Mouse (Mus musculus) hindbrain, embryonic 14.5 days (tissue): ENCODE results near the gene Midn. TPM values are rescaled to one million over a fixed set of nuclear protein-coding genes. Genes with fewer than 3 reads are reported as not detected.
"Not testable (repeated sequence)": the region's sequence is repeated elsewhere in the genome, so short reads cannot be mapped to it uniquely, and the experiment has no call there.

Experiments
- ATAC-seq: fragments of 200-750 bp; cut with Nextera tagmentation; 2 replicates; pipeline ENCODE4 v1.8.0; 2017; ENCODE audit warnings: moderate number of reproducible peaks, mild to moderate bottlenecking, moderate TSS enrichment, moderate library complexity; ENCODE audit not compliant: low FRiP score
- DNase-seq: peaks from one replicate; pipeline ENCODE4 v3.0.0-alpha.2; 2015; ENCODE audit warnings: low spot score
- H3K27ac ChIP-seq: fragments of 300-500 bp; sonication (generic); 2 replicates; pipeline ENCODE4 v1.5.1; 2014; ENCODE audit warnings: mild to moderate bottlenecking, moderate library complexity
- H3K27me3 ChIP-seq: fragments of 300-500 bp; sonication (generic); 2 replicates; pipeline ENCODE4 v1.6.1; 2014; ENCODE audit warnings: mild to moderate bottlenecking, low read length, mixed read lengths; ENCODE audit not compliant: control insufficient read depth, insufficient read depth
- H3K36me3 ChIP-seq: fragments of 300-500 bp; sonication (generic); replicated peaks from 2 replicates; pipeline ENCODE4 v1.6.1; 2014; ENCODE audit not compliant: control insufficient read depth, insufficient read depth
- H3K4me1 ChIP-seq: fragments of 300-500 bp; sonication (generic); replicated peaks from 2 replicates; pipeline ENCODE4 v1.6.1; 2014; ENCODE audit warnings: antibody characterized with exemption, low read length, mixed read lengths; ENCODE audit not compliant: control insufficient read depth, insufficient read depth
- H3K4me2 ChIP-seq: fragments of 300-500 bp; sonication (generic); replicated peaks from 2 replicates; pipeline ENCODE4 v1.6.1; 2014; ENCODE audit warnings: mild to moderate bottlenecking, moderate library complexity
- H3K4me3 ChIP-seq: fragments of 300-500 bp; sonication (generic); replicated peaks from 2 replicates; pipeline ENCODE4 v1.5.1; 2014; ENCODE audit warnings: mild to moderate bottlenecking, low read length
- H3K9ac ChIP-seq: fragments of 300-500 bp; sonication (generic); 2 replicates; pipeline ENCODE4 v1.6.1; 2014
- H3K9me3 ChIP-seq: fragments of 300-500 bp; sonication (generic); 2 replicates; pipeline ENCODE4 v1.6.1; 2016; ENCODE audit warnings: low read length; ENCODE audit not compliant: control insufficient read depth
- WGBS: fragments of 180-500 bp; shearing (Covaris S2); extraction: QIAGEN DNeasy Blood & Tissue Kit; methylation state at CpG from one replicate; pipeline ENCODE4 v1.1.7; 2014; 5-methylcytosine and 5-hydroxymethylcytosine counted together
- polyA plus RNA-seq: library from polyadenylated mRNA; unstranded; fragments of >200 nt; fragmentation: Nextera tagmentation; extraction: Ambion mirVana; gene quantifications from 2 replicates; pipeline ENCODE4 v1.2.1, GENCODE M21; 2014

Midn gene
- polyA plus RNA-seq, 1 experiment from 2014 or later: 44.1 TPM

GRCm38 (mm10) chr10:80165392-80166128 is 17.5 kb downstream of the Midn start, which contains the start of gene Cirbp:
TSS of gene Cirbp (plus strand) at chr10:80165985.
- 8% methylated on average over 20 of the region's 20 CpGs for WGBS

GRCm38 (mm10) chr10:80166136-80166535 is 18.1 kb downstream of the Midn start:
- Histone ChIP-seq H3K4me1 (peaks cover 40% of the 10 kb centered on the region), H3K9ac (peak overlapping the region; percentile 42), H3K4me2 (peak overlapping the region; percentile 88), H3K27ac (peak overlapping the region; percentile 87), H3K36me3 (peaks cover 17% of the 10 kb centered on the region), H3K4me3 (peak overlapping the region; percentile 40; the same call in 1 of the 2 replicates)
- not testable (repeated sequence) for H3K27me3 ChIP-seq, ATAC-seq, DNase-seq, H3K9me3 ChIP-seq
- 83% methylated on average over 4 of the region's 4 CpGs for WGBS

More at GRCm38 (mm10) chr10:80165392-80166128, 17.5 kb downstream of the Midn start, which contains the start of gene Cirbp:
- Histone ChIP-seq H3K4me3 (peak within 1 kb of the TSS; percentile 100), H3K4me1 (peaks cover 46% of the 10 kb centered on the region), H3K36me3 (peaks cover 11% of the 10 kb centered on the region), H3K9ac (peak within 1 kb of the TSS; percentile 75), H3K27ac (peak within 1 kb of the TSS; percentile 100), H3K4me2 (peak within 1 kb of the TSS; percentile 88), H3K27me3 (no peaks in the 10 kb centered on the region), H3K9me3 (no peaks in the 10 kb centered on the region)
- DNase-seq (no peak), ATAC-seq (no peak)

- Histone ChIP-seq H3K36me3 (peaks cover 30% of the 10 kb centered on the region), H3K4me2 (peak overlapping the region; percentile 88), H3K4me1 (peaks cover 41% of the 10 kb centered on the region), H3K27ac (peak overlapping the region; percentile 100), H3K9me3 (no peaks in the 10 kb centered on the region), H3K4me3 (peak overlapping the region; percentile 100), H3K9ac (peak overlapping the region; percentile 100), H3K27me3 (no peaks in the 10 kb centered on the region)
- DNase-seq (peak; percentile 98), ATAC-seq (peak; percentile 92)
- WGBS: under 1% methylated on average over 55 of the region's 55 CpGs
Measured at GRCm38 (mm10) chr10:80167460-80168037, 19.5 kb downstream of the Midn start.

GRCm38 (mm10) chr10:80168038-80168661 is 20.1 kb downstream of the Midn start:
- H3K4me3 ChIP-seq: peak overlapping the region; percentile 100
- H3K27ac ChIP-seq: peak overlapping the region; percentile 100
- H3K27me3 ChIP-seq: no peaks in the 10 kb centered on the region
- DNase-seq (peak; percentile 94), ATAC-seq (peak; percentile 25)
- peak overlapping the region; percentile 88 for H3K4me2 ChIP-seq
- no peaks in the 10 kb centered on the region for H3K9me3 ChIP-seq
- H3K4me1 ChIP-seq: peaks cover 42% of the 10 kb centered on the region
- H3K9ac ChIP-seq: peak overlapping the region; percentile 100
- under 1% methylated on average over 45 of the region's 48 CpGs for WGBS
- H3K36me3 ChIP-seq: peaks cover 30% of the 10 kb centered on the region

- Histone ChIP-seq H3K4me3 (peak overlapping the region; percentile 100), H3K36me3 (peaks cover 30% of the 10 kb centered on the region), H3K9me3 (no peaks in the 10 kb centered on the region), H3K27me3 (no peaks in the 10 kb centered on the region), H3K27ac (no peak overlapping the region), H3K4me2 (peak overlapping the region; percentile 88), H3K9ac (peak overlapping the region; percentile 100), H3K4me1 (peaks cover 44% of the 10 kb centered on the region)
- no peak for DNase-seq
- no peak for ATAC-seq
- WGBS: 50% methylated on average over 1 of the region's 1 CpGs
Measured at GRCm38 (mm10) chr10:80169070-80169469, 21.0 kb downstream of the Midn start.

- H3K4me1 ChIP-seq: peaks cover 38% of the 10 kb centered on the region
Measured at GRCm38 (mm10) chr10:80169651-80170050, 21.6 kb downstream of the Midn start.

GRCm38 (mm10) chr10:80170052-80170451 is 22.0 kb downstream of the Midn start:
- ATAC-seq (no peak), DNase-seq (no peak)
- Histone ChIP-seq H3K36me3 (peaks cover 30% of the 10 kb centered on the region), H3K27me3 (no peaks in the 10 kb centered on the region), H3K4me3 (no peak overlapping the region), H3K27ac (no peak overlapping the region), H3K4me1 (peaks cover 35% of the 10 kb centered on the region), H3K4me2 (peak overlapping the region; percentile 4; the same call in 1 of the 2 replicates), H3K9me3 (no peaks in the 10 kb centered on the region), H3K9ac (no peak overlapping the region)
- WGBS: 93% methylated on average over 16 of the region's 16 CpGs

More at GRCm38 (mm10) chr10:80169651-80170050, 21.6 kb downstream of the Midn start:
- no peak overlapping the region for H3K27ac ChIP-seq
- WGBS: 96% methylated on average over 7 of the region's 7 CpGs
- no peaks in the 10 kb centered on the region for H3K27me3 ChIP-seq
- H3K9ac ChIP-seq: peak overlapping the region; percentile 100; the same call in 1 of the 2 replicates
- peaks cover 30% of the 10 kb centered on the region for H3K36me3 ChIP-seq
- H3K4me3 ChIP-seq: no peak overlapping the region
- H3K9me3 ChIP-seq: no peaks in the 10 kb centered on the region
- peak overlapping the region; percentile 88 for H3K4me2 ChIP-seq
- ATAC-seq (no peak), DNase-seq (no peak)

- H3K27me3 ChIP-seq: no peaks in the 10 kb centered on the region
- no peak for ATAC-seq
- H3K4me3 ChIP-seq: no peak overlapping the region
- peaks cover 30% of the 10 kb centered on the region for H3K36me3 ChIP-seq
- peaks cover 35% of the 10 kb centered on the region for H3K4me1 ChIP-seq
- H3K9me3 ChIP-seq: no peaks in the 10 kb centered on the region
- 96% methylated on average over 19 of the region's 19 CpGs for WGBS
- H3K27ac ChIP-seq: no peak overlapping the region
- H3K9ac ChIP-seq: no peak overlapping the region
- DNase-seq: no peak
- no peak overlapping the region for H3K4me2 ChIP-seq
Measured at GRCm38 (mm10) chr10:80170601-80171021, 22.5 kb downstream of the Midn start.

- ATAC-seq (no peak), DNase-seq (no peak)
- no peak overlapping the region for H3K9ac ChIP-seq
- H3K9me3 ChIP-seq: no peaks in the 10 kb centered on the region
- H3K36me3 ChIP-seq: peaks cover 30% of the 10 kb centered on the region
- 92% methylated on average over 15 of the region's 15 CpGs for WGBS
- no peak overlapping the region; the same call in 1 of the 2 replicates for H3K4me3 ChIP-seq
- H3K27me3 ChIP-seq: no peaks in the 10 kb centered on the region
- H3K4me1 ChIP-seq: peaks cover 36% of the 10 kb centered on the region
- no peak overlapping the region for H3K27ac ChIP-seq
- H3K4me2 ChIP-seq: no peak overlapping the region
Measured at GRCm38 (mm10) chr10:80171252-80171651, 23.2 kb downstream of the Midn start.
